Mouse (Mus musculus): Measurements from ENCODE around the gene Trip10. TPM values are rescaled to one million over a fixed set of nuclear protein-coding genes. Genes with fewer than 3 reads are reported as not detected.

Trip10 gene
- 33.5 and 37.3 TPM in 2 replicates for polyA plus RNA-seq (2012; rRNA removed)

DNA sequence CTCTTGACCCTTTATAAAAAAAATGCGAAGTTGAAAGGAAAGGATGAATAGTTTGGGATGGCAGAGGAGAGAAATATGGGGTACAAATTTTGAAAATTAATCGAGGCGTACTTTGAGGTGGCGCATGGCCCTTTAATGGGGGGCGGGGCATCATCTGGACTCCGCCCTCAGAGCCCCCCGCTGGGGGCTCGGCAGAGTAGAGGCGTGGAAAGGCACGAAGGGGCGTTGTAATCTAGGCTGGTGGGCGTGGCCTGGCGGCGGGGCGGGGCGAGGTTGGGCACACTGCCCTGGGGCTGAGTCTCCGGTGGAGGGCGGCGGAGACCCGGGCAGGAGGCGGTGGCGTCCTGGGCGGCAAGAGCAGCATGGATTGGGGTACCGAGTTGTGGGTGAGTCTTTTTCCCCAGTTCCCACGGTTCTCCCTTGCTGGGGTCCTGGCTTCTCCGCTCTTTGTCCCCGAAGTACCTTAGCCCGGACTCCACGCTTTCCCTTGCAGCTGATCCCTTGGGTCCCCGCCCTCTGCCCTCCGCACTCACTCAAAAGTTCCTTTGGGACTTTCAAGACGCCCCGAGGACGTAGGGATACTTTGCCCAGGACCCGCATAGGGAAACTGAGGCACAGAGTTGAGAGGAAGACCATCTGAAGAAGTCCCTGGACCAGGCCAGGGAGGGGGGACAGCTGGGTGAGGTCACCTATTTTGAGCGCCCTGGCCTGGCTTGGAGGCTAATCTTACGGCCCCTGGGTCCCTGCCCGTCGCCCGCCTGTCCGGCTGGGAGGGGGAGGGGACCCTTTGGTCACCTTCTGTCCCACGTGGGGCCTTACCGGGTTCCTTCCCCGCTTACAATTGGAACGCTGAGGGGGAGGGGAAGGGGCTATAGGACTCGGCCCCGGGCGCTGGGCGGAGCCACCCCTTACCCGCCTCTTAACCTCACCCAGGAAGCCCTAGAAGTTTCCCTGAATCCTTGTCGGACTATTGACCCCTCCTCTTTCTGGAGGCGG lies at the start of gene Trip10:
TSS of gene Trip10 (plus strand) at position 270 of the 996 bp plus-strand sequence.

GRCm38 (mm10) chr17:57228014-57228413 lies 21.2 kb upstream of the Trip10 start, which contains the start of gene C3:
C3 (minus strand) TSS chr17:57228136.

GRCm38 (mm10) chr17:57248201-57248699 lies 1.0 kb upstream of the Trip10 start, which contains the start of gene Gpr108:
Gpr108 (minus strand) TSS chr17:57248446.

DNA sequence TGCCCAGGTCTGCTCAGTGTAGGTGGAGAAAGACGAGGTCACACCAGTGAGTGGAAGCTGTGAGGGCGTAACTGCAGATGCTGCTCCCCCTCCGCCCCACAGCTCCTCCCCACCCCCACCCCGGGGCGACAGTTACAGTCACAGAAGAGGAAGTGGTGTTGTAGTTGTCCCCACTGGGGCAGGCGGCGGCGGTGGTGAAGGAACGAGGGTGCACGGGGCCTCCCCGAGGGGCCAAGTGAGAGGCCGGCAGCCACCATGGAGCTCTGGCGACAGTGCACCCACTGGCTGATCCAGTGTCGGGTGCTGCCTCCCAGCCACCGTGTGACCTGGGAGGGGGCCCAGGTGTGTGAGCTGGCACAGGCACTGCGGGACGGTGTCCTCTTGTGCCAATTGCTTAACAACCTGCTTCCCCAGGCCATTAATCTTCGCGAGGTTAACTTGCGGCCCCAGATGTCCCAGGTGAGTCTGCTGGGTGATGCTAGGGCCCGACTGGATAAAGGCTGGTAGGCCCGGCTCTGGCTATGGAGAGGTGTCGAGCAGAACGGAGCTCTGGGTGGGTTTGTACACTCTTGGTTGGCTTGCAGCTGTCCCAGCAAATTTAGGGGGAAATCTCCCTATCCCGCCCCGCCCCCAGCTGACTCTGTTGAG lies 29.8 kb downstream of the Trip10 start, which contains the start of gene Vav1:
TSS of gene Vav1 (plus strand) at position 158 of the 648 bp plus-strand sequence.

Other genes starting within 250 kb of the Trip10 start
- 1.3 and 1.6 TPM in 2 replicates for gene Pspn, start 249.4 kb upstream of the Trip10 start, polyA plus RNA-seq (2012; rRNA removed)
- gene Gtf2f1, start 238.2 kb upstream of the Trip10 start, polyA plus RNA-seq (2012; rRNA removed), result 34.5 and 38.2 TPM in 2 replicates
- not detected in 2 replicates for gene Gm17949, start 238.0 kb upstream of the Trip10 start, polyA plus RNA-seq (2012; rRNA removed)
- 142 and 166 TPM in 2 replicates for gene Khsrp, start 217.9 kb upstream of the Trip10 start, polyA plus RNA-seq (2012; rRNA removed)
- gene Slc25a41, start 207.8 kb upstream of the Trip10 start, polyA plus RNA-seq (2012; rRNA removed), result 0.12 and 0.25 TPM in 2 replicates
- 24.0 and 26.3 TPM in 2 replicates for gene Crb3, start 190.3 kb upstream of the Trip10 start, polyA plus RNA-seq (2012; rRNA removed)
- gene Slc25a23, start 189.6 kb upstream of the Trip10 start, polyA plus RNA-seq (2012; rRNA removed), result 60.7 and 77.3 TPM in 2 replicates
- 5.0 and 6.5 TPM in 2 replicates for gene Dennd1c, start 170.9 kb upstream of the Trip10 start, polyA plus RNA-seq (2012; rRNA removed)
- 6.7 and 6.9 TPM in 2 replicates for gene Tubb4a, start 161.7 kb upstream of the Trip10 start, polyA plus RNA-seq (2012; rRNA removed)
- gene Tnfsf9, start 144.1 kb upstream of the Trip10 start, polyA plus RNA-seq (2012; rRNA removed), result 4.4 and 5.3 TPM in 2 replicates
- gene Cd70, start 99.7 kb upstream of the Trip10 start, polyA plus RNA-seq (2012; rRNA removed), result 0.18 and 0.34 TPM in 2 replicates
- 0.52 and 0.68 TPM in 2 replicates for gene Tnfsf14, start 55.3 kb upstream of the Trip10 start, polyA plus RNA-seq (2012; rRNA removed)
- gene C3, start 21.3 kb upstream of the Trip10 start, polyA plus RNA-seq (2012; rRNA removed), result 197 and 243 TPM in 2 replicates
- gene Gpr108, start 1.0 kb upstream of the Trip10 start, polyA plus RNA-seq (2012; rRNA removed), result 78.1 and 78.3 TPM in 2 replicates
- gene Vav1, start 29.6 kb downstream of the Trip10 start, polyA plus RNA-seq (2012; rRNA removed), result 3.4 and 3.8 TPM in 2 replicates
- gene Adgre1, start 109.2 kb downstream of the Trip10 start, polyA plus RNA-seq (2012; rRNA removed), result 11.4 and 12.7 TPM in 2 replicates

Measured in ovary, adult 2 months (tissue).